Mouse (Mus musculus) forebrain, embryonic 15.5 days (tissue): ENCODE data around the gene Ift46. TPM values are rescaled to one million over a fixed set of nuclear protein-coding genes. Genes with fewer than 3 reads are reported as not detected.
"Not testable (repeated sequence)": the region's sequence is repeated elsewhere in the genome, so short reads cannot be mapped to it uniquely, and the experiment has no call there.

Experiments used
- ATAC-seq: fragments of 200-750 bp; cut with Nextera tagmentation; replicated peaks from 2 replicates; pipeline ENCODE4 v1.8.0; 2017; ENCODE audit warnings: mild to moderate bottlenecking, moderate TSS enrichment, moderate library complexity
- H3K27ac ChIP-seq: fragments of 300-500 bp; sonication (generic); replicated peaks from 2 replicates; pipeline ENCODE4 v1.5.1; 2015; ENCODE audit warnings: mild to moderate bottlenecking, inconsistent platforms
- H3K27me3 ChIP-seq: fragments of 300-500 bp; sonication (generic); 2 replicates; pipeline ENCODE4 v1.6.1; 2015; ENCODE audit warnings: inconsistent platforms
- H3K36me3 ChIP-seq: fragments of 300-500 bp; sonication (generic); 2 replicates; pipeline ENCODE4 v1.6.1; 2015; ENCODE audit warnings: mild to moderate bottlenecking, inconsistent platforms
- H3K4me1 ChIP-seq: fragments of 300-500 bp; sonication (generic); 2 replicates; pipeline ENCODE4 v1.6.1; 2015; ENCODE audit warnings: inconsistent platforms
- H3K4me2 ChIP-seq: fragments of 300-500 bp; sonication (generic); replicated peaks from 2 replicates; pipeline ENCODE4 v1.6.1; 2015; ENCODE audit warnings: mild to moderate bottlenecking, inconsistent platforms
- H3K4me3 ChIP-seq: fragments of 300-500 bp; sonication (generic); 2 replicates; pipeline ENCODE4 v1.5.1; 2015; ENCODE audit warnings: mild to moderate bottlenecking, inconsistent platforms
- H3K9ac ChIP-seq: fragments of 300-500 bp; sonication (generic); replicated peaks from 2 replicates; pipeline ENCODE4 v1.6.1; 2015; ENCODE audit warnings: mild to moderate bottlenecking, inconsistent platforms
- H3K9me3 ChIP-seq: fragments of 300-500 bp; sonication (generic); 2 replicates; pipeline ENCODE4 v1.6.1; 2016; ENCODE audit warnings: inconsistent platforms
- WGBS: fragments of 180-500 bp; shearing (Covaris S2); methylation state at CpG from one replicate; pipeline ENCODE4 v1.1.7; 2015; ENCODE audit warnings: mixed read lengths; 5-methylcytosine and 5-hydroxymethylcytosine counted together
- polyA plus RNA-seq: library from polyadenylated mRNA; unstranded; fragments of >200 nt; fragmentation: Nextera tagmentation; extraction: Ambion mirVana; gene quantifications from 2 replicates; pipeline ENCODE4 v1.2.1, GENCODE M21; 2015

The Ift46 gene
- polyA plus RNA-seq, 1 experiment from 2014 or later: 179 TPM

DNA sequence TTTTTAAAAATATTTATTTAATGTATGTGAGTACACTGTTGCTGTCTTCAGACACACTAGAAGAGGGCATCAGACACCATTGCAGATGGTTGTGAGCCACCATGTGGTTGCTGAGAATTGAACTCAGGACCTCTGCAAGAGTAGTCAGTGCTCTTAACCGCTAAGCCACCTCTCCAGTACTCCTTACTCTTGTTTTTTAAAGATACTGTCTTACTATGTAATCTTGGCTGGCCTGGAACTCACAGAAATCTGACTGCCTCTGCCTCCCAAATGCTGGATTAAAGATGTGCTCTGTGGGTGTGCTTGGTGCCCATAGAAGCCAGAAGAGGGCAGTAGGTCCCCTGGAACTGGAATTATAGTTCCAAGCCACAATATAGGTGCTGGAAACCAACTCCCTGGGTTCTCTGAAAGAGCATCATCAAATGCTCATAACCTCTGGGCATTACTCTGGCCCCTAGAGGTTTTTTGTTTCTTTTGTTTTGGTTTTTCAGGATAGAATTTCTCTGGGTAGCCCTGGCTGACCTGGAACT lies 27.0 kb upstream of the Ift46 start:
- Histone ChIP-seq H3K9me3 (no peaks in the 10 kb centered on the region), H3K4me1 (no peaks in the 10 kb centered on the region), H3K27me3 (no peaks in the 10 kb centered on the region), H3K4me3 (no peak overlapping the region), H3K27ac (no peak overlapping the region), H3K9ac (no peak overlapping the region), H3K36me3 (peaks cover 33% of the 10 kb centered on the region), H3K4me2 (no peak overlapping the region)
- ATAC-seq: no peak
- WGBS: 81% methylated on average over 1 of the region's 1 CpGs

DNA sequence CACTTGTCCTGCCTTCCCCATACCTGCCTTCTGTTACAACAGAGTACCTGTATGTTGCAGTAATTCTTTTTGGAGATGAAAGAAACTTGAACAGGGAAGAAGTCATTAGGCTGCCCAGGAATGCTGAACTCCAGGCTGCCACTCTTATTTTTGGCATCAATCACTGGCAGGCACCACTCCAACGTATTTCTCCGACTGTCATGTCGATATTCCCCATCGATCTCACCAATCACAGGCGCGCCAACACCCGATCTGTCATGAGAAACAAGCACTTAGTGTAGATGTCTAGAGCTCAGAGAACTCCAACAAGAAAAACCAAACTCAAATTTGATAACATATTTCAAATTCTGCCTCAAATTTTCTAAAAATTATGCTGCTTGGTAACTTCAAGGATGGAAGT lies 22.3 kb upstream of the Ift46 start:
- no peak for ATAC-seq
- no peak overlapping the region for H3K9ac ChIP-seq
- no peaks in the 10 kb centered on the region for H3K9me3 ChIP-seq
- H3K36me3 ChIP-seq: peaks cover 73% of the 10 kb centered on the region
- H3K27ac ChIP-seq: no peak overlapping the region
- H3K4me2 ChIP-seq: no peak overlapping the region
- H3K4me1 ChIP-seq: no peaks in the 10 kb centered on the region
- no peak overlapping the region for H3K4me3 ChIP-seq
- WGBS: 80% methylated on average over 7 of the region's 7 CpGs
- no peaks in the 10 kb centered on the region for H3K27me3 ChIP-seq

DNA sequence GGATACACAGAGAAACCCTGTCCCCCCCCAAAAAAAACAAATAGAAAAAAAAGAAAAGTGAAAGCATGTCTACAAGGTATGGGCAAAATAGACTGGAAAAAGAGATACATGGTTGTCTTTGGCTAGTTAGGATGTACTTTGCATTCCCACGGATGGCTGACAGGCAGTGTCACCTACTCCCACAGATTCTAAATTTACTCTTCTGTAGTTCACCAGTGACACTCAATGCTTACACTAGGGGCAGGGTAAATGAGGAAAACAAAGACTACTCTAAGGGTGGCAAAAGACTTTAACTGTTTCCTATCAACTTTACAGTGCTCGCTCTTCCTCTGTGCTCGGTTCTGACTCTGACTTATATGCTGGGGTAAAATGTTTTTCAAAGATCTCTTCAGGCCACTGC lies 21.0 kb upstream of the Ift46 start:
- no peak overlapping the region for H3K4me3 ChIP-seq
- 94% methylated on average over 3 of the region's 3 CpGs for WGBS
- H3K36me3 ChIP-seq: peaks cover 85% of the 10 kb centered on the region
- H3K27me3 ChIP-seq: no peaks in the 10 kb centered on the region
- H3K4me1 ChIP-seq: no peaks in the 10 kb centered on the region
- no peaks in the 10 kb centered on the region for H3K9me3 ChIP-seq
- H3K27ac ChIP-seq: no peak overlapping the region
- no peak overlapping the region for H3K4me2 ChIP-seq
- ATAC-seq: no peak
- no peak overlapping the region for H3K9ac ChIP-seq

DNA sequence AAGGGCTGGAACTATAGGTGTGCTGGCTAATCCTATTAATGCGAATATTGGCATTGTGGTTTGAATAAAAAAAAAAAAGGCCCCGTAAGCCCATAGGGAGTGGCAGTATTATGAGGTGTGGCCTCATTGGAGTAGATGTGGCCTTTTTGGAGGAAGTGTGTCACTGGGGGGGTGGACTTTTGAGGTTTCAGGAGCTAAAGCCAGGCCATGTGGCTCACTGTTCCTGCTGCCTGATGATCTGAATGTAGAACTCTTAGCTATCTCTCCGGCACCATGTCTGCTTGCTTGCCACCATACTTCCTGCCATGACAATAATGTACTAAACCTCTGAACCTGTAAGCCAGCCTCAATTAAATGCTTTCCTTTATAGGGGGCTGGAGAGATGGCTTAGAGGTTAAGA lies 20.4 kb upstream of the Ift46 start:
- H3K4me1 ChIP-seq: no peaks in the 10 kb centered on the region
- H3K4me2 ChIP-seq: no peak overlapping the region
- WGBS: 91% methylated on average over 3 of the region's 3 CpGs
- ATAC-seq: no peak
- H3K9ac ChIP-seq: no peak overlapping the region
- H3K9me3 ChIP-seq: no peaks in the 10 kb centered on the region
- H3K36me3 ChIP-seq: peaks cover 91% of the 10 kb centered on the region
- H3K27ac ChIP-seq: no peak overlapping the region
- no peaks in the 10 kb centered on the region for H3K27me3 ChIP-seq
- no peak overlapping the region for H3K4me3 ChIP-seq

DNA sequence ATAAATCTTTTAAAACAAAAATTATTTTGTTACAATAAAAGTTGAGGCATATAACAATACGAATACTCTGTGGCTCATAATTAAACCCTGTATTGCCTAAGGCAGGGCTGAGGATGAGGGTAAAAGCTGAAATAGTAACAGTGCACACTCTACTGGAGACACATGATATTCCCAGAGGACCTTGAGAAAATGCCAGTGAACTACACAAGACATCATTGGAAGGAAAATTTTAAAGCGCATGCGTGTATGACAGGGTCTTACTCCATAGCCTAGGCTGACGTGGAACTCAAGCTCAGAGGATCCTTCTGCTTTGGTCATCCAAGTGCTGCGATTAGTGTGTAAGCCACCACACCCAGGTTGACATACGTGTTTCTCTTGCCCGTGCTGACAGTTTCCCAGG lies 19.2 kb upstream of the Ift46 start:
- Histone ChIP-seq H3K9me3 (no peaks in the 10 kb centered on the region), H3K4me3 (no peak overlapping the region), H3K9ac (no peak overlapping the region), H3K4me1 (no peaks in the 10 kb centered on the region), H3K36me3 (peaks cover 84% of the 10 kb centered on the region), H3K4me2 (no peak overlapping the region), H3K27ac (no peak overlapping the region), H3K27me3 (no peaks in the 10 kb centered on the region)
- no peak for ATAC-seq
- 93% methylated on average over 7 of the region's 7 CpGs for WGBS

DNA sequence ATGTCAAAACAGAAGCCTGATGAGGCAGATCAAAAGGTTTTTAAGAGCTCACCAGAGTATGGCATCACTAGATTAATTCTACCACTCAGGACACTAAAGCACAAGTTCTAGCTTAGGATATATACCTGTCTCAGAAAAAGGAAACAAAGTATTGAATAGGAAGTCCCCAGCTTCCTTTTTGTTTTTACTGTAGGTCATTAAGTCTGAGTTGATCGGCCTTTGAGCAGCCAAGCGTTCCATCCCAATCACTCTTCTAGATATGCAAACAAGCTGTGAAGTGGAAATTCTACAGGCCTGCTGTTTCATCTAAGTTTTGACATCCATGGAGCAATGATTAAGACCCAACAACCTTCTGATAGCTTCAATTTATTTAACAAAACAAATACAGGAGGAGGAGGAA lies 6.8 kb upstream of the Ift46 start:
- 88% methylated on average over 2 of the region's 2 CpGs for WGBS
- H3K36me3 ChIP-seq: peaks cover 28% of the 10 kb centered on the region
- H3K4me1 ChIP-seq: peaks cover 21% of the 10 kb centered on the region
- no peak for ATAC-seq
- H3K9ac ChIP-seq: no peak overlapping the region
- H3K27me3 ChIP-seq: no peaks in the 10 kb centered on the region
- H3K4me2 ChIP-seq: no peak overlapping the region
- H3K9me3 ChIP-seq: no peaks in the 10 kb centered on the region
- no peak overlapping the region for H3K4me3 ChIP-seq
- no peak overlapping the region for H3K27ac ChIP-seq

DNA sequence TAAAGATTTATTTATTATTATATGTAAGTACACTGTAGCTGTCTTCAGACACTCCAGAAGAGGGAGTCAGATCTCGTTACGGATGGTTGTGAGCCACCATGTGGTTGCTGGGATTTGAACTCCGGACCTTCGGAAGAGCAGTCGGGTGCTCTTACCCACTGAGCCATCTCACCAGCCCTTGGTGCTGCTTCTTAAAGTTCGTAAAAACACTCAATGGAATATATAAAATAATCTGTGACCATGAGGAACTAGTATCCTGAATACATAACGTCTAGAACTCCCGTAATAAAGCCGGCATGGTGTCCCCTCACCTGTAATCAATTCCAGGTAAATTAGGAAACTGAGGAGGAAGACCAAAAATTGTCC lies 304 bp downstream of the Ift46 start:
- H3K27me3 ChIP-seq, ATAC-seq, H3K9me3 ChIP-seq, H3K36me3 ChIP-seq: not testable (repeated sequence)
- H3K27ac ChIP-seq: peak overlapping the region; percentile 94
- peak overlapping the region; percentile 97 for H3K4me3 ChIP-seq
- H3K4me1 ChIP-seq: peaks cover 22% of the 10 kb centered on the region
- 37% methylated on average over 9 of the region's 9 CpGs for WGBS
- H3K9ac ChIP-seq: peak overlapping the region; percentile 8; the same call in 1 of the 2 replicates
- H3K4me2 ChIP-seq: peak overlapping the region; percentile 58

DNA sequence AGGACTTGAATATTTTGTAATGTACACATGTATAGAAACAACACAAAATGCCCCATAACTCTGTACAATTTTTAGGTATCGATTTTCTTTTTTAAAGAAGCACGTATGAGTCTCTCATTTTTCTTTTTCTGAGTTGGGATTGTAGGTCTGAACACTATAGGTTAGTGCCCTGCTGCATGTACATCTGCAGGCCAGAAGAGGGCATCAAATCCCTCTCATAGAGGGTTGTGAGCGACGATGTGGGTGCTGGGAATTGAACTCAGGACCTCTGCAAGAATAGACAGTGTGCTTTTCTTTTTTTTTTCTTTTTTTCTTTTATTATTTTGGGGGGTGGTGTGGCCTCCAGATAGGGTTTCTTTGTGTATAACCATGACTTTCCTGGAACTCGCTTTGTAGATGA lies 3.7 kb downstream of the Ift46 start:
- peaks cover 27% of the 10 kb centered on the region for H3K4me1 ChIP-seq
- no peak for ATAC-seq
- no peak overlapping the region for H3K27ac ChIP-seq
- no peak overlapping the region for H3K4me2 ChIP-seq
- no peaks in the 10 kb centered on the region for H3K9me3 ChIP-seq
- WGBS: 93% methylated on average over 5 of the region's 5 CpGs
- H3K36me3 ChIP-seq: peaks cover 5% of the 10 kb centered on the region; the same call in 1 of the 2 replicates
- H3K4me3 ChIP-seq: no peak overlapping the region
- no peaks in the 10 kb centered on the region for H3K27me3 ChIP-seq
- H3K9ac ChIP-seq: no peak overlapping the region

DNA sequence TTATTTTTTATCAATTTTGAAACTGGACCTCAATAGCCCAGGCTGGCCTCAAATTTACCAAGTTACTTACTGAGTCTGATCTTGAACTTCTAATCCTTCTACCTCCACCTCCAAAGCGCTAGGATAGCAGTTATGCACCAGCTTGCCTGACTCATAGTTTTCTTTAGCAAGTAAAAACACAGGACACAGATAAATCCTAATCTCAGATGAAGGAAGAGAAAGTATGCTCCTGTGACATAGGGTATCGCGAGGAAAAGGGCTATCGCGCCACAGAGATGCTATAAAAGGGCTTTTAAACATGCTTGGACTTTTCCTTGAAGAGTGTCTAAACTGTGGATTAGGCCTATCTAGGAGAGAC lies 4.7 kb downstream of the Ift46 start:
- H3K4me2 ChIP-seq: no peak overlapping the region
- peak overlapping the region; percentile 78 for H3K4me3 ChIP-seq
- 30% methylated on average over 5 of the region's 5 CpGs for WGBS

DNA sequence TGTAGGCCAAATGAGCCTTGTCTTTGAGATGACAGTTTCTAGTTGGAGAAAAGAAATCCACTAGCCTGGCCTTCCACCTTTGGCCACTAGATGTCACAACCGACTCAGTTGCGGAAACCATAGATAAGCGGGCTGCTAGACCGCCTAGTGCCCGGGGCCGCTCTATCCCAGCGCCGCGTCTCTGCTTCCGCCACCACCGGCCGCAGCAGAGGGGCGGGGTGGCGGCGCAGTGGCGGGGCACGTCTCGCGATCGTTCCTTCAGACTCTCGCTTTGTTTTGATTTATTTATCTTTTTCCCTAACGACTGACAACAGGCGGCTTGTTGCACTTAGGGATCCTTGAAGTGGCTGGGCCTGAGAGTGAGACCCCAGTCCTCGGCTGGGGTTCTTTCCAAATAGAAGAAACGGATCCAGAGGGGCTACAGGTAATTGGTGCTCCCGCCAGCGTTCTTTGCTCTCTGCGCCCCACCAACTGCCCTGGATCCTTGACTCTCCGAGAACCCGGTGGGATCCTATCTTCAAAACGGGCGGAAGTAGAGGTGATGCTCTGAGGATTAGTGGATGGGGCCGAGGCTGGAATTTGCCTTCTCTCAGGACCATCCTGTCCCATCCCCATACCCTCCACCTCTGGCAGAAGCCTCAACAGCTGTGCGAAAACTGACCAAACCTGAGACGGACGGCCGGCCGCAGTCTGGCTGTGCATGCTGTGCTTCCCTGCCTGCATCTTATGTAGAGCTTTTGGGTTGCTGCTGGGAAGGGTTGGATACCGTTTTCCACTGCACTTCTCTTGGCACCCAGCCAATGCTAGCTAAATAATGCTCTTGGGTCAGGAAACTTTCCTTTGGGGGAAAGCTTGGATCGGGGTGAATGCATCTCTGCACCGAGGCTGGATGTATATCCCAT lies 5.3 kb downstream of the Ift46 start:
- peak overlapping the region; percentile 80 for H3K27ac ChIP-seq
- H3K4me2 ChIP-seq: peak overlapping the region; percentile 86
- H3K27me3 ChIP-seq: no peaks in the 10 kb centered on the region
- peaks cover 5% of the 10 kb centered on the region; the same call in 1 of the 2 replicates for H3K36me3 ChIP-seq
- ATAC-seq: peak; percentile 99
- under 1% methylated on average over 41 of the region's 41 CpGs for WGBS
- H3K9me3 ChIP-seq: no peaks in the 10 kb centered on the region
- peak overlapping the region; percentile 78 for H3K4me3 ChIP-seq
- peaks cover 21% of the 10 kb centered on the region for H3K4me1 ChIP-seq
- H3K9ac ChIP-seq: peak overlapping the region; percentile 75

More for the DNA sequence above, 4.7 kb downstream of the Ift46 start:
- Histone ChIP-seq H3K4me1 (peaks cover 21% of the 10 kb centered on the region), H3K9me3 (no peaks in the 10 kb centered on the region), H3K9ac (no peak overlapping the region), H3K27me3 (no peaks in the 10 kb centered on the region), H3K36me3 (peaks cover 5% of the 10 kb centered on the region; the same call in 1 of the 2 replicates), H3K27ac (peak overlapping the region; percentile 80)
- ATAC-seq: no peak

DNA sequence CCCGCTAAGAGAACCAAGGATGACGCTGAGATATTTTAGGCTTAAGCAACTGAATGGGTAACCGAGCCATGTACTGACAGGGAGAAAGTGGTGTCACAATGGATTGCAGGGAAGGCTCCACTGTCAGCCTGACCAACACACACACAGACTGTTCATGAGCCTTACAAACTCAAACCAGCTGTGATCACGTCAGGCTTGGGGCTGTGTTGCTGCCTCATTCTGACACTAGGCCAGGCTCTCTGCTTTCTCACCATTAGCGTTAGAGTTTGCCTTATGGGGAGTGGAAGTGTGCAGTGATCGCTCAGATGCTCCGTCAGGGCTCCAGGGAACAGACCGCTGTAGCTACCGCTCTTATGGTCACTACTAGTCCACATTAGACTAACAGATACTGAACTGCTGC lies 25.1 kb downstream of the Ift46 start:
- WGBS: 78% methylated on average over 9 of the region's 9 CpGs
- no peak for ATAC-seq

DNA sequence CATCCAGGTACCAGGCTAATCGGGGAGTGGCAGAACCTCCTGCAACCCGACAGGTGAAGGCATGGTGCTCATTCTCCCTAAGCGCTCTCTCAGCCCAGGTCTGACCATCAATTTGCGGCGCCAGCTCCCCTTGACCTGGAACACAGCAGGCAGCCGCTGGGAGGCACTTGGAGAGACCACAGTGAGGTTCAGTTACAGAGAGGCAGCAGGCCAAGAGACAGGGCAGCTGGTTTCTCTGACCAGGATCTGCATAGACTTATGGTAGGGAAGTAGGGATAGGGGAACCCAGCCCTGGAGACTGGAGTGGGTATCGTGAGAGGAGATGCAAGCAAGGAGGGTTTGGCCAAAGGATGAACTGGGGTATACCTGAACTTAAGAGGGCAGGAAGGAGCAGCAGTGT lies 30.6 kb downstream of the Ift46 start:
- ATAC-seq: no peak
- H3K4me1 ChIP-seq: peaks cover 20% of the 10 kb centered on the region
- no peaks in the 10 kb centered on the region for H3K9me3 ChIP-seq
- no peak overlapping the region for H3K27ac ChIP-seq
- peak overlapping the region; percentile 60; the same call in 1 of the 2 replicates for H3K9ac ChIP-seq
- WGBS: 46% methylated on average over 7 of the region's 7 CpGs
- H3K4me3 ChIP-seq: peak overlapping the region; percentile 84
- no peaks in the 10 kb centered on the region for H3K36me3 ChIP-seq
- peak overlapping the region; percentile 99 for H3K4me2 ChIP-seq
- no peaks in the 10 kb centered on the region for H3K27me3 ChIP-seq

More for the DNA sequence above, 25.1 kb downstream of the Ift46 start:
- H3K4me3 ChIP-seq: no peak overlapping the region
- no peaks in the 10 kb centered on the region for H3K9me3 ChIP-seq
- no peaks in the 10 kb centered on the region for H3K4me1 ChIP-seq
- peaks cover 49% of the 10 kb centered on the region for H3K36me3 ChIP-seq
- no peak overlapping the region for H3K9ac ChIP-seq
- H3K27me3 ChIP-seq: no peaks in the 10 kb centered on the region
- H3K4me2 ChIP-seq: no peak overlapping the region
- H3K27ac ChIP-seq: no peak overlapping the region
